In genomic region chr8:120898008-120898407, GRCm38 (mm10) we compare ENCODE assay signal across 8 mouse cellular contexts.
DNase-seq lines count a peak whose midpoint lies in the region; ATAC-seq and TF ChIP-seq lines count a peak whose summit lies in the region.
"Had no signal": no experiment of that assay in that cellular context is flagged by ENCODE, and none has a peak within 500 bp of the region (broad histone marks: within the 10 kb centered on the region; RNA-seq: fewer than 3 reads in every experiment).

No protein-coding gene starts in this region.

- H3K9me3 ChIP-seq in ES-Bruce4 (replicated peaks; ENCODE audit: control insufficient read depth, insufficient read depth, low read length, poor library complexity, severe bottlenecking): no peaks in the 10 kb centered on the region
- no peaks in the 10 kb centered on the region for H3K9me3 ChIP-seq in heart, postnatal 0 days (replicated peaks; ENCODE audit: control insufficient read depth, low read length)
- H3K9me3 ChIP-seq in lung, embryonic 16.5 days (ENCODE audit: control insufficient read depth, low read length): peaks cover 3% of the 10 kb centered on the region
- H3K9me3 ChIP-seq: liver, embryonic 15.5 days had no signal

- H3K36me3 ChIP-seq in ES-Bruce4 (ENCODE audit: control insufficient read depth, insufficient read depth, low read length, poor library complexity, severe bottlenecking): no peaks in the 10 kb centered on the region
- H3K36me3 ChIP-seq in heart, postnatal 0 days (replicated peaks; ENCODE audit: control insufficient read depth, insufficient read depth, low read length): no peaks in the 10 kb centered on the region
- no peaks in the 10 kb centered on the region for H3K36me3 ChIP-seq in lung, embryonic 16.5 days (ENCODE audit: control insufficient read depth, insufficient read depth, low read length)
- H3K36me3 ChIP-seq: liver, embryonic 15.5 days had no signal

- TF ChIP-seq CTCF in layer of hippocampus, adult 2 months (conservative IDR thresholded peaks at IDR 0.05): peak; percentile 77
- peak; percentile 96 for TF ChIP-seq CTCF in ES-Bruce4 (IDR thresholded peaks at IDR 0.05; ENCODE audit: low read depth, low read length)
- peak; percentile 65 for TF ChIP-seq CTCF in heart, postnatal 0 days (IDR thresholded peaks at IDR 0.05; ENCODE audit: low read depth)

- H3K4me2 ChIP-seq in heart, postnatal 0 days (ENCODE audit: low read depth, low read length): no peak overlapping the region
- no peak overlapping the region for H3K4me2 ChIP-seq in lung, embryonic 16.5 days (ENCODE audit: low read depth, low read length)
- H3K4me2 ChIP-seq: liver, embryonic 15.5 days had no signal

- peak in 1 of 2 experiments; percentile 21 for DNase-seq in layer of hippocampus, adult 2 months (ENCODE audit: low spot score in 2 of 2)
- DNase-seq in layer of hippocampus, adult 9-11 months: no peak
- peak; percentile 66 for DNase-seq in adrenal gland, postnatal 14 days
- DNase-seq in heart, postnatal 0 days (ENCODE audit: low spot score): no peak
- DNase-seq in testis, postnatal 10 days (ENCODE audit: low spot score): peak; percentile 72

- H3K4me1 ChIP-seq in ES-Bruce4 (ENCODE audit: control insufficient read depth, insufficient read depth, low read length): no peaks in the 10 kb centered on the region
- H3K4me1 ChIP-seq in heart, postnatal 0 days (ENCODE audit: control insufficient read depth, insufficient read depth): no peaks in the 10 kb centered on the region
- H3K4me1 ChIP-seq in lung, embryonic 16.5 days (replicated peaks; ENCODE audit: control insufficient read depth, insufficient read depth, low read length): peaks cover 48% of the 10 kb centered on the region
- H3K4me1 ChIP-seq: liver, embryonic 15.5 days had no signal

- WGBS in heart, postnatal 0 days: 46% methylated on average over 4 of the region's 4 CpGs
- WGBS in lung, embryonic 16.5 days: 54% methylated on average over 4 of the region's 4 CpGs

- no peaks in the 10 kb centered on the region for H3K27me3 ChIP-seq in ES-Bruce4 (ENCODE audit: control insufficient read depth, insufficient read depth, low read length, poor library complexity, severe bottlenecking)
- peaks cover 61% of the 10 kb centered on the region for H3K27me3 ChIP-seq in heart, postnatal 0 days (ENCODE audit: control insufficient read depth, insufficient read depth, low read length)
- peaks cover 12% of the 10 kb centered on the region for H3K27me3 ChIP-seq in lung, embryonic 16.5 days (ENCODE audit: control insufficient read depth, insufficient read depth, low read depth, low read length)

- TF ChIP-seq EP300 in ES-Bruce4 (IDR thresholded peaks at IDR 0.05; ENCODE audit: insufficient read depth, low read depth, low read length): no peak
- TF ChIP-seq EP300 in heart, postnatal 0 days (IDR thresholded peaks at IDR 0.05; ENCODE audit: low read depth): no peak

- ATAC-seq in heart, postnatal 0 days (ENCODE audit: insufficient read depth, low read depth): no peak
- ATAC-seq in lung, embryonic 16.5 days (ENCODE audit: low read depth): no peak

- no peak overlapping the region for H3K4me3 ChIP-seq in layer of hippocampus, adult 2 months
- H3K4me3 ChIP-seq in ES-Bruce4 (ENCODE audit: low read depth, low read length): no peak overlapping the region
- H3K4me3 ChIP-seq in heart, postnatal 0 days (ENCODE audit: low read depth, low read length): no peak overlapping the region
- no peak overlapping the region for H3K4me3 ChIP-seq in lung, embryonic 16.5 days (ENCODE audit: low read length)
- H3K4me3 ChIP-seq: liver, embryonic 15.5 days had no signal

- no peak overlapping the region for H3K27ac ChIP-seq in layer of hippocampus, adult 2 months
- no peak overlapping the region for H3K27ac ChIP-seq in ES-Bruce4 (ENCODE audit: insufficient read depth, low read length)
- no peak overlapping the region for H3K27ac ChIP-seq in heart, postnatal 0 days (ENCODE audit: low read depth)
- peak overlapping the region; percentile 87 for H3K27ac ChIP-seq in lung, embryonic 16.5 days (ENCODE audit: low read length)
- H3K27ac ChIP-seq: liver, embryonic 15.5 days had no signal

- no peak for TF ChIP-seq POLR2A in ES-Bruce4 (IDR thresholded peaks at IDR 0.05; ENCODE audit: insufficient read depth, low read length)

- H3K9ac ChIP-seq in ES-Bruce4 (ENCODE audit: low read depth, poor library complexity, severe bottlenecking): no peak overlapping the region
- no peak overlapping the region for H3K9ac ChIP-seq in heart, postnatal 0 days (replicated peaks; ENCODE audit: low read depth, low read length)
- no peak overlapping the region for H3K9ac ChIP-seq in lung, embryonic 16.5 days (ENCODE audit: low read length)
- H3K9ac ChIP-seq: liver, embryonic 15.5 days had no signal

Comparison
In these comparisons a context has a peak if more than half of its experiments do, and no peak if none do; other contexts are left out.
1. DNase-seq: peak in adrenal gland, postnatal 14 days (single experiment) and testis, postnatal 10 days (single experiment); none in layer of hippocampus, adult 9-11 months (single experiment) and heart, postnatal 0 days (single experiment).
2. Peak in every context shown above with its lines, with median percentiles within 50 percentile points of each other: CTCF ChIP-seq.